Mouse (Mus musculus) CD8-positive naive resting alpha-beta T cell, adult 2 months (primary cell): ENCODE data around the gene Clcn7.

ENCODE experiments used
- DNase-seq, 2 experiments: peaks; one replicate each; pipeline ENCODE4 v3.0.0; 2022; ENCODE audit warnings: low read depth in 2 of 2, low spot score in 2 of 2

Gene Clcn7

GRCm38 (mm10) chr17:25210680-25211466 lies 77.7 kb downstream of the Clcn7 start:
- DNase-seq = no peak

- DNase-seq = no peak
These were observed 78.5 kb downstream of the Clcn7 start for GRCm38 (mm10) chr17:25211705-25212104.
